In genomic region chr13:73400921-73401320, GRCm38 (mm10) we compare ENCODE assay signal across 9 mouse cellular contexts.
"Had no signal": no experiment of that assay in that cellular context is flagged by ENCODE, and none has a peak within 500 bp of the region (broad histone marks: within the 10 kb centered on the region; RNA-seq: fewer than 3 reads in every experiment).

No protein-coding gene starts in this region.

- DNase-seq: kidney, adult 18-20 months; kidney, postnatal 25 days; left cerebral cortex, postnatal 4 days; liver, postnatal 0 days; lung, embryonic 14.5 days; midbrain, embryonic 14.5 days; right cerebral cortex, postnatal 4 days; thymus, adult 18-20 months; thymus, postnatal 36 days had no signal
